Comparison of ENCODE assay signal across 13 mouse cellular contexts in genomic region chr13:80519792-80520191, GRCm38 (mm10).
DNase-seq lines count a peak whose midpoint lies in the region; ATAC-seq and TF ChIP-seq lines count a peak whose summit lies in the region.
"Had no signal": no experiment of that assay in that cellular context is flagged by ENCODE, and none has a peak within 500 bp of the region (broad histone marks: within the 10 kb centered on the region; RNA-seq: fewer than 3 reads in every experiment).

No protein-coding gene starts in this region.

- TF ChIP-seq EP300 in lung, postnatal 0 days (IDR thresholded peaks at IDR 0.05): no peak

- peak; percentile 44 for DNase-seq in forebrain, embryonic 14.5 days (ENCODE audit: low spot score)
- DNase-seq in forebrain, embryonic 11.5 days (ENCODE audit: low spot score): no peak
- DNase-seq in lung, postnatal 0 days (ENCODE audit: low spot score): peak; percentile 14
- no peak for DNase-seq in lung, postnatal 4 days
- DNase-seq in 3134 (ENCODE audit: extremely low read depth, insufficient read length, low spot score): peak; percentile 43
- DNase-seq in adrenal gland, adult 8-10 months: peak; percentile 22
- DNase-seq in gastrocnemius, postnatal 14 days: no peak
- DNase-seq in thymus, adult 18-20 months: no peak
- DNase-seq: cerebellum, postnatal 25 days; thymus, postnatal 4 days had no signal

- no peaks in the 10 kb centered on the region for H3K27me3 ChIP-seq in forebrain, embryonic 14.5 days (replicated peaks; ENCODE audit: control insufficient read depth, insufficient read depth, low read length)
- no peaks in the 10 kb centered on the region for H3K27me3 ChIP-seq in forebrain, embryonic 11.5 days (ENCODE audit: control insufficient read depth, insufficient read depth, low read length)
- no peaks in the 10 kb centered on the region for H3K27me3 ChIP-seq in lung, postnatal 0 days (replicated peaks; ENCODE audit: insufficient read depth, low read length)
- H3K27me3 ChIP-seq: embryonic facial prominence, embryonic 15.5 days had no signal

- no peak overlapping the region for H3K9ac ChIP-seq in forebrain, embryonic 14.5 days (ENCODE audit: low read length)
- H3K9ac ChIP-seq in forebrain, embryonic 11.5 days (ENCODE audit: low read length): no peak overlapping the region
- no peak overlapping the region for H3K9ac ChIP-seq in lung, postnatal 0 days (replicated peaks; ENCODE audit: low read depth)
- H3K9ac ChIP-seq: embryonic facial prominence, embryonic 15.5 days had no signal

- intact Hi-C loops in gastrocnemius, postnatal 14 days (cut with DNase I; ENCODE audit: low total_unique reads): no loop called here

- peak; percentile 65; the same call in 1 of the 2 replicates for ATAC-seq in forebrain, embryonic 14.5 days
- no peak for ATAC-seq in forebrain, embryonic 11.5 days (replicated peaks; ENCODE audit: low FRiP score)
- peak; percentile 19; the same call in 1 of the 2 replicates for ATAC-seq in lung, postnatal 0 days

- H3K9me3 ChIP-seq in forebrain, embryonic 14.5 days (replicated peaks; ENCODE audit: control insufficient read depth, low read length): no peaks in the 10 kb centered on the region
- no peaks in the 10 kb centered on the region for H3K9me3 ChIP-seq in forebrain, embryonic 11.5 days (ENCODE audit: control insufficient read depth, low read length)
- H3K9me3 ChIP-seq in lung, postnatal 0 days (ENCODE audit: low read length): no peaks in the 10 kb centered on the region
- H3K9me3 ChIP-seq: embryonic facial prominence, embryonic 15.5 days had no signal

- no peaks in the 10 kb centered on the region for H3K36me3 ChIP-seq in forebrain, embryonic 14.5 days (ENCODE audit: control insufficient read depth, insufficient read depth, low read length)
- H3K36me3 ChIP-seq in forebrain, embryonic 11.5 days (ENCODE audit: control insufficient read depth, insufficient read depth, low read length): no peaks in the 10 kb centered on the region
- H3K36me3 ChIP-seq in lung, postnatal 0 days (ENCODE audit: insufficient read depth, low read length): no peaks in the 10 kb centered on the region
- H3K36me3 ChIP-seq: embryonic facial prominence, embryonic 15.5 days had no signal

- no peak overlapping the region for H3K4me2 ChIP-seq in forebrain, embryonic 14.5 days (ENCODE audit: low read length)
- no peak overlapping the region for H3K4me2 ChIP-seq in forebrain, embryonic 11.5 days (ENCODE audit: low read depth, low read length, severe bottlenecking)
- H3K4me2 ChIP-seq in lung, postnatal 0 days (replicated peaks; ENCODE audit: low read depth, low read length): no peak overlapping the region
- H3K4me2 ChIP-seq: embryonic facial prominence, embryonic 15.5 days had no signal

- no peak overlapping the region for H3K4me3 ChIP-seq in forebrain, embryonic 14.5 days (ENCODE audit: low read depth, low read length)
- no peak overlapping the region for H3K4me3 ChIP-seq in forebrain, embryonic 11.5 days (ENCODE audit: low read depth, low read length)
- H3K4me3 ChIP-seq in lung, postnatal 0 days (ENCODE audit: low read depth, low read length): no peak overlapping the region
- H3K4me3 ChIP-seq: embryonic facial prominence, embryonic 15.5 days; myocyte had no signal

- no peak overlapping the region for H3K27ac ChIP-seq in forebrain, embryonic 14.5 days (ENCODE audit: low read depth, low read length)
- H3K27ac ChIP-seq in forebrain, embryonic 11.5 days (ENCODE audit: low read depth, low read length): no peak overlapping the region
- H3K27ac ChIP-seq in lung, postnatal 0 days (ENCODE audit: low read length): no peak overlapping the region
- H3K27ac ChIP-seq: embryonic facial prominence, embryonic 15.5 days; kidney, postnatal 0 days had no signal

- H3K4me1 ChIP-seq in forebrain, embryonic 14.5 days (ENCODE audit: control insufficient read depth, insufficient read depth, low read length): no peaks in the 10 kb centered on the region
- no peaks in the 10 kb centered on the region for H3K4me1 ChIP-seq in forebrain, embryonic 11.5 days (replicated peaks; ENCODE audit: control insufficient read depth, insufficient read depth, low read length)
- H3K4me1 ChIP-seq in lung, postnatal 0 days (ENCODE audit: insufficient read depth, low read depth, low read length): no peaks in the 10 kb centered on the region
- H3K4me1 ChIP-seq: embryonic facial prominence, embryonic 15.5 days had no signal

- WGBS in forebrain, embryonic 14.5 days: 58% methylated on average over 4 of the region's 4 CpGs
- WGBS in forebrain, embryonic 11.5 days: 79% methylated on average over 4 of the region's 4 CpGs
- WGBS in lung, postnatal 0 days: 45% methylated on average over 4 of the region's 4 CpGs

- no peak for TF ChIP-seq CTCF in lung, postnatal 0 days (IDR thresholded peaks at IDR 0.05)

Comparison
In these comparisons a context has a peak if more than half of its experiments do, and no peak if none do; other contexts are left out.
1. DNase-seq: peak in forebrain, embryonic 14.5 days (single experiment), lung, postnatal 0 days (single experiment), 3134 (single experiment) and adrenal gland, adult 8-10 months (single experiment); none in forebrain, embryonic 11.5 days (single experiment), lung, postnatal 4 days (0 of 2), gastrocnemius, postnatal 14 days (single experiment) and thymus, adult 18-20 months (0 of 2).